Mouse (Mus musculus) C3H10T1/2 (cell line): ENCODE data around the gene Bap1. TPM values are rescaled to one million over a fixed set of nuclear protein-coding genes. Genes with fewer than 3 reads are reported as not detected.

Source experiments
- polyA plus RNA-seq, 2 experiments: library from polyadenylated mRNA; unstranded; fragments of >200 nt; fragmentation: generic; extraction: Trizol; gene quantifications; one replicate each; pipeline ENCODE4 v1.2.1; 2012; ENCODE audit warnings: missing spikeins in 2 of 2

Bap1 gene
- polyA plus RNA-seq: 10 to 100 TPM; 15.3 to 31.4 TPM

GRCm38 (mm10) chr14:31251084-31251604, at the start of gene Bap1, which contains the start of gene Phf7:
Gene Bap1, plus strand, starts transcription at chr14:31251450.
Gene Phf7, minus strand, starts transcription at chr14:31251317.

GRCm38 (mm10) chr14:31208084-31208483, 43.2 kb upstream of the Bap1 start, which contains the start of gene Tnnc1:
Gene Tnnc1, plus strand, starts transcription at chr14:31208312.

GRCm38 (mm10) chr14:31216846-31217245, 34.4 kb upstream of the Bap1 start, which contains the start of gene Nisch:
Gene Nisch, minus strand, starts transcription at chr14:31216946.

GRCm38 (mm10) chr14:31217666-31218065, 33.6 kb upstream of the Bap1 start, which contains the start of gene Sema3g:
Gene Sema3g, plus strand, starts transcription at chr14:31217860.

Other genes starting within 250 kb of the Bap1 start
- gene Spcs1, start 249.8 kb upstream of the Bap1 start, polyA plus RNA-seq: 100 to 1,000 TPM in 1 of 2 experiments, 10 to 100 TPM in 1; 93.8 to 262 TPM
- gene Pbrm1, start 232.3 kb upstream of the Bap1 start, polyA plus RNA-seq: 1 to 10 TPM; 1.5 to 7.7 TPM
- 1 to 10 TPM; 6.0 to 9.3 TPM for gene Gnl3, start 232.3 kb upstream of the Bap1 start, polyA plus RNA-seq
- 10 to 100 TPM; 53.9 to 87.6 TPM for gene Smim4, start 122.5 kb upstream of the Bap1 start, polyA plus RNA-seq
- 100 to 1,000 TPM; 119 to 155 TPM for gene Nt5dc2, start 120.4 kb upstream of the Bap1 start, polyA plus RNA-seq
- under 1 TPM; 0.18 to 0.72 TPM for gene Stab1, start 82.8 kb upstream of the Bap1 start, polyA plus RNA-seq
- 10 to 100 TPM in 1 of 2 experiments, 1 to 10 TPM in 1; 5.0 to 10.6 TPM for gene Tnnc1, start 43.1 kb upstream of the Bap1 start, polyA plus RNA-seq
- 100 to 1,000 TPM in 1 of 2 experiments, 10 to 100 TPM in 1; 61.9 to 240 TPM for gene Nisch, start 34.5 kb upstream of the Bap1 start, polyA plus RNA-seq
- under 1 TPM; under 0.01 to 0.34 TPM for gene Sema3g, start 33.6 kb upstream of the Bap1 start, polyA plus RNA-seq
- 1 to 10 TPM; 1.4 to 5.0 TPM for gene Phf7, start 133 bp upstream of the Bap1 start, polyA plus RNA-seq
- gene Dnah1, start 72.4 kb downstream of the Bap1 start, polyA plus RNA-seq: under 1 TPM in 1 of 2 experiments, not detected in 1; under 0.01 TPM
- 1 to 10 TPM in 1 of 2 experiments, under 1 TPM in 1; 0.25 to 5.8 TPM for gene Capn7, start 85.2 kb downstream of the Bap1 start, polyA plus RNA-seq
- gene Sh3bp5, start 184.6 kb downstream of the Bap1 start, polyA plus RNA-seq: 10 to 100 TPM in 1 of 2 experiments, 1 to 10 TPM in 1; 1.8 to 20.6 TPM
- 1 to 10 TPM; 1.1 to 6.3 TPM for gene Eaf1, start 242.9 kb downstream of the Bap1 start, polyA plus RNA-seq
- gene Mettl6, start 243.6 kb downstream of the Bap1 start, polyA plus RNA-seq: 10 to 100 TPM in 1 of 2 experiments, 1 to 10 TPM in 1; 1.2 to 11.4 TPM